Mouse (Mus musculus) urinary bladder, adult 2 months (tissue): ENCODE measurements around the gene Ercc2. TPM values are rescaled to one million over a fixed set of nuclear protein-coding genes. Genes with fewer than 3 reads are reported as not detected.

ENCODE experiments used
- DNase-seq: peaks from one replicate; pipeline ENCODE4 v3.0.0; 2022; ENCODE audit warnings: low spot score
- polyA plus RNA-seq: library from polyadenylated mRNA; depleted of rRNA; stranded (reverse); fragments of >200 nt; gene quantifications from 2 replicates; pipeline ENCODE4 v1.2.3, GENCODE M21; 2012

Ercc2 gene
- polyA plus RNA-seq, 1 experiment = 24.5 TPM

DNA sequence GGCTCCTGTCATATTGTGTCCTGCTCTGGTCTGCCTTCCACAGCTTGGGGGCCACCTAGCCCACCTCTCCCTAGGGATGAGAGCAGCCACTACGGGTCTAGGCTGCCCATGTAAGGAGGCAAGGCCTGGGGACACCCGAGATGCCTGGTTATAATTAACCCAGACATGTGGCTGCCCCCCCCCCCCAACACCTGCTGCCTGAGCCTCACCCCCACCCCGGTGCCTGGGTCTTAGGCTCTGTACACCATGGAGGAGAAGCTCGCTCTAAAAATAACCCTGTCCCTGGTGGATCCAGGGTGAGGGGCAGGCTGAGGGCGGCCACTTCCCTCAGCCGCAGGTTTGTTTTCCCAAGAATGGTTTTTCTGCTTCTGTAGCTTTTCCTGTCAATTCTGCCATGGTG lies 27.9 kb downstream of the Ercc2 start:
- no peak for DNase-seq

- peak; percentile 44 for DNase-seq
Observed at GRCm38 (mm10) chr7:19410766-19411344, 29.0 kb downstream of the Ercc2 start.

DNA sequence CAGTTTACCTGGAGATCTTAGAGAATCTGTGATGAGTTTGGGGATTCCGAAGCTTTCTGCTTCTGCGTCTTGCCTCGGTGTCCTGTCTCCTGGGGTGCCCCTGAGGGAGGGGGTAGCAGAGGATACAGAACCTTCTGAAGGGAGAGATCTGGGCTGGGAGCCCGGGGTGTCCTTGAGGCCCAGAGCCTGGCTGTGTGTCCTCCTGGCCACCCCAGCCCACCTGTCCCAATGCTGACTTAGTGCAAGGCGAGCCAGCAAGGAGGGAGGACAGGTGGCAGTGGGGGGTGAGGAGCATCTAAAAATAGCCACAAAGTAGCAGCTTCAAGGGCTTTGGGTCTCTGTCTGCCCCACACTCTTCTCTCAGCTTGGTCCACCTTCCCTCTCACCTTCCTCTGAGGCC lies 30.0 kb downstream of the Ercc2 start:
- DNase-seq = no peak

- DNase-seq = no peak
Observed at GRCm38 (mm10) chr7:19413525-19413924, 31.7 kb downstream of the Ercc2 start.

GRCm38 (mm10) chr7:19416590-19416989 lies 34.8 kb downstream of the Ercc2 start:
- DNase-seq = no peak

DNA sequence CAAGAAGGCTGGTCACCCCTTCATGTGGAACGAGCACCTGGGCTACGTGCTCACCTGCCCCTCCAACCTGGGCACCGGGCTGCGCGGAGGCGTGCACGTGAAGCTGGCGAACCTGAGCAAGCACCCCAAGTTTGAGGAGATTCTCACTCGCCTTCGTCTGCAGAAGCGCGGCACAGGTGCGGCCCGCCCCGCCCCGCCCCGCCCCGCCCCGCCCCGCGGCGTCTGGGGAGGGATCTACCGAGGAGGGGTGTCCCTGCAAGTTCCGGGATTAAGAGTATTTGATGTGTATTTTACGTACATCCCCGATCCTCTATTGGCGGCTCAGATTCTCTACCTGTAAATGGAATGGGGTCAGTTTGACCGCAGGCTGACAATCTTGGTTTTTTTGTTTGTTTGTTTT lies 38.3 kb downstream of the Ercc2 start:
- no peak for DNase-seq

DNA sequence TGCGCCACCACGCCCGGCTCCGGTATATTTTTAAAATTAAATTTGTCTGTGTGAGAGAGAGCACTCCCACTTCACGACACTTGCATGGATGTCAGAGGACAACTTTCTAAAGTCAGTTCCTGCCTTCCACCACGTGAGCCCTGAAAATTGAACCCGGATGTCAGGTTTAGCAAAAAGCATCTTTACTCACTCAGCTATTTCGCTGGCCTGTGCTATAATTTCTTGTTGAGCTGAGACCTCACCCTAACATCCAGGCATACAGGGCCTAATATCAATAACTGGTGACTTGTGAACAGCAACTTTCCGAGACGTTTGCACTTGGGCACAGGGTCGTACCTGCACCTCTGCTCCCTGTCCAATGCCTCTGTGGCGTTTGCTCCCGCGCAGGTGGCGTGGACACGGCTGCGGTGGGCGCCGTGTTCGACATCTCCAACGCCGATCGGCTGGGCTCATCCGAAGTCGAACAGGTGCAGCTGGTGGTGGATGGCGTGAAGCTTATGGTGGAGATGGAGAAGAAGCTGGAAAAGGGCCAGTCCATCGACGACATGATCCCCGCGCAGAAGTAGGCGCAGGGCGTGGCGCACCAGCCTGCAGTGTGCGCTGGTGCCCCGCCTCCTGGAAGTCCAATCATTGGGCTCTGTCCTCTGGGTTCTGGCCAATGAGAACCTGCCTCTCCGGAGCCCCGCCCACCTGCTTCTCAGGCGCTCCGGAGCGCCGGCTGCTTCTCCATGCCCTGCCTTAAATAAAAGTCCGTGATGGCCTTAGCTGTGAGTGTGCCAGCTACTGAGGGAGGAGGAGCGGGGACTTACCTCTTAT lies 39.2 kb downstream of the Ercc2 start:
- DNase-seq = peak; percentile 60

DNA sequence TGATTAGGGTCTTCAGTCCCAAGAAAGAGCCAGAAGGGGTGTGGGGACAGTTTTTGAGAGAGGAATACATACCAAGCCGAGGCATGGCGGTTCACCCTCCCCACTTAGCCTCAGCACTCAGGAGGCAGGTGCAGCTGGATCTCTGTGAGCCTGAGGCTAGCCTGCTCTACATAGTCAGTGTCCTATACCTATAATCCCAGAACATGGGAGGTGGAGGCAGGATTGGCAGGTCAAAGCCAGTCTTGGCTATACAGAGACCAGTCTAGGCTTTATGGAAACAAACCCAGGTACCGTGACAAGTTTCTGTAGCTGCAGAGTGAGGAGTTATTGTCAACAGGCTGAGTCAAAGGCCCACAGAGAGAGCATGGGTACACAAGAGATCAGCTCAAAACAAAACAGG lies 41.3 kb downstream of the Ercc2 start:
- DNase-seq = no peak

- no peak for DNase-seq
Observed at GRCm38 (mm10) chr7:19424051-19424450, 42.2 kb downstream of the Ercc2 start.

DNA sequence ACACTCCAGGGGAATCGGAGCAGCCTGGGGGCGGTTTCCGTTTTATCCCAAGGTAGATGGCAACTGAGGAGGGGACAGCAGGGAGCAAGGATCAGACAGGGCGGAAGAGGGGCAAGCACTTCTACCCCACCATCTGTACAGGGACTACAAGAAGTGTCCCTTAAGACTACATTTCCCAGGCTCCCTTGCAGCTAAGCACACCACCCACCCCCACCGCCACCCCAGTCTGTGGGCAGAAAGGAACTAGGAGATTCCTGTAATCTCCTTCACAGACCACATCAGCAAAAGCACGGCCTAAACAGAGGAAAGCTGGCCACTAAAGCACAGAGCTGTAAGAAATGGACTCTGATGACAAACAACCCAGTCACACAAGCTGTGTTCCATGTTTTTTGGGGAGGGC lies 44.5 kb downstream of the Ercc2 start:
- no peak for DNase-seq

GRCm38 (mm10) chr7:19426888-19427287 lies 45.1 kb downstream of the Ercc2 start:
- DNase-seq = no peak

- no peak for DNase-seq
Observed at GRCm38 (mm10) chr7:19427999-19428650, 46.3 kb downstream of the Ercc2 start.

- DNase-seq = no peak
Observed at GRCm38 (mm10) chr7:19429726-19430125, 47.9 kb downstream of the Ercc2 start.

GRCm38 (mm10) chr7:19430402-19430801 lies 48.6 kb downstream of the Ercc2 start:
- no peak for DNase-seq

DNA sequence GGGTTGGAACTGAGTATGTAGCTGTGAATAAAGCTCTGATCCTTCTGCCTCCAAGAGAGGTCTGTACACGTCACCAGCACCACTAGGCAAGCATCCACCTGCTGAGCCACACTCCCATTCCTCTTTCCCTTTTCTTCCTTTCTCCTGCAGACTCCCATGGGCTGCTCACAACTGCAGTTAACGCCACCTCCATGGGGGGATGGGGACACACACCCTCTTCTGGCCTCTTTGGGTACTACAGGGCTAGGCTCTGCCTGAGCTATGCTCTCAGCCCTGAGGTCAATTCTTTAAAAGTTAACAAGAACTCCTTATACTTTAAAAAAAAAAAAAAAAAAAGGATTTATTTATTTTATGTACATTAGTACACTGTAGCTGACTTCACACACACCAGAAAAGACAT lies 50.7 kb downstream of the Ercc2 start:
- DNase-seq = no peak

DNA sequence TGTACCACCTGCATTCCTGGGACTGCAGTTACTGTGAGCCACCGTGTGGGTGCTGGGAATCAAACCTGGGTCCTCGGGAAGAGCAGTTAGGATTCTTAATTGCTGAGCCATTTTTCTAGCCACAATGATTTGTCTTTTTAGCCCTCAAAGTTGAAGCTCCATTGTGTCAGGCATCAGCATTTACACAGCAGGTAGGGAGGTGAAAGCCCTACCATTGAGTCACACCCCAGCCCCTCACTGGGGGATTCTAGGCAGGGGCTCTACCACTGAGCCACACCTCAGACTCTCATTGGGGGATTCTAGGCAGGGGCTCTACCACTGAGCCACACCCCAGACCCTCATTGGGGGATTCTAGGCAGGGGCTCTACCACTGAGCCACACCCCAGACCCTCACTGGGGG lies 54.5 kb downstream of the Ercc2 start:
- no peak for DNase-seq

DNA sequence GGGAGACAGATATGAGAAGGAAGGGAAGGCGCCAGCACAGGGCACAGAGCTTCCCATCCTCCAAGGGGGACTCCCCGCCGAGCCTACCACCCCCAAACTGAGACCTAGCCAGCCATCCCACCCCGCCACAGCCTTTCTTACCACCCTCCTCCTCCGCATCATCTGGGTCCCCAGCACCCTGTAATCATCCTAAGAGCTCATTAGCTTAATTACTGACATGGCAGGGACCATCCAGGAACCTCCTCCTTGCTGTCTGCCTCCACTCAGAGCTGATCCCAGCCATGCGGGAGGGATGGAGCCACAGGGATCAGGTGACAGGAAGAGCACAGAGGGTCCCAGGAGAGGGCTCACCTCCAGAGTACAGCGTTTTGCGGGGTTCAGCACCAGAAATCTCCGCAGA lies 55.2 kb downstream of the Ercc2 start:
- DNase-seq = no peak

- DNase-seq = no peak
Observed at GRCm38 (mm10) chr7:19441448-19442091, 59.8 kb downstream of the Ercc2 start.

DNA sequence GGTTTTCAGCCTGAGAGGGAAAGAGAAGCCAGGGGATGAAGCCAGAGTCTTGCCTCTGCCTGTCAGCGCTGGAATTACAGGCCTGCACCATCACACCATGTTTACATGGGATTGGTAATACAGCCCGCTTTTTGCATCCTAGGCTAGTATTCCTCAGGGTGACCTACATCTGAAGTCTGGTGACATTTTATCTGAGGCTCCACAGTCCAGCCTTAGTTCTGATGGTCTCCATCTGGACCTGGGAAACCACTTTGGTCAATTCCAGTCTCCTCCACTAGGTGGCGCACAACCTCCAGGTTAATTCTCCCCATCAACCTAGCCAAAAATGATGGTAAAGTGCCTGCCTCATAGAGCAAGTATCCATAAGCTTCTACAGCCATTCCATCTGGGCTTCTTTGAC lies 61.5 kb downstream of the Ercc2 start:
- DNase-seq = peak; percentile 68

DNA sequence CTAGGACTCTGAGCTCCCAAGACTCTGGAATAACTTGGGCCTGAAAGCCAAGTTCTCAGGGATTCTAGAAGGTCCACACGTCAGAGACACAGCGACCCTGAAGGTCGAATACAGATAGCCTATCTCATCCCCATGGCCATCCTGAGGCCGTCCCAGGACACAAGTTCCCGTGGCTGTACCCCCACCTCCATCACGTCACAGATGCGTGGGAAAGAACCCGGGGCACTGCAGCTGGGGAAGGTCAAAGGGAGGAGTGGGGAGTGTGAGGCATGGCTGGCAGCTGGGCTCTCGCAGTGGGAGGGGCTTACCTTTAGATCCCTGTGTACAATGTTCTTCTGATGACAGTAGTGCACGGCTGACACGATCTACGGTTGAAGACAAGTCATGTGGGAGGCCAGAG lies 63.0 kb downstream of the Ercc2 start:
- no peak for DNase-seq
